Mouse (Mus musculus) layer of hippocampus, adult 2 months (tissue): Measurements from ENCODE around the gene Med25. TPM values are rescaled to one million over a fixed set of nuclear protein-coding genes. Genes with fewer than 3 reads are reported as not detected.

Source experiments
- DNase-seq, 2 experiments: peaks; one replicate each; pipeline ENCODE4 v3.0.0; 2022; ENCODE audit warnings: low spot score in 2 of 2
- H3K27ac ChIP-seq: fragments of 200-600 bp; 2 replicates; pipeline ENCODE4 v1.8.1; 2022
- H3K4me3 ChIP-seq: fragments of 200-600 bp; 2 replicates; pipeline ENCODE4 v1.8.1; 2022; ENCODE audit warnings: mild to moderate bottlenecking
- CTCF ChIP-seq: fragments of 200-600 bp; conservative IDR thresholded peaks from 2 replicates; pipeline ENCODE4 v1.8.1; 2022; ENCODE audit warnings: antibody characterized with exemption, mild to moderate bottlenecking, moderate library complexity
- microRNA-seq, 2 experiments: library from miRNA; unstranded; fragments of <30 nt; microRNA quantifications; one replicate each; pipeline ENCODE4 v1.2.0; 2021
- total RNA-seq, 2 experiments: library from RNA; stranded (reverse); gene quantifications; 2 replicates each; pipeline ENCODE4 v1.2.3; 2021

Gene Med25
- total RNA-seq, 2 experiments from 2014 or later, result 103 to 107 TPM

GRCm38 (mm10) chr7:44832763-44833162, 59.7 kb downstream of the Med25 start:
- DNase-seq, result no peak
- no peak for TF ChIP-seq CTCF
- H3K4me3 ChIP-seq, result no peak overlapping the region
- no peak overlapping the region for H3K27ac ChIP-seq

GRCm38 (mm10) chr7:44828706-44829105, 63.8 kb downstream of the Med25 start:
- Histone ChIP-seq H3K27ac (no peak overlapping the region), H3K4me3 (no peak overlapping the region)
- no peak for TF ChIP-seq CTCF
- no peak for DNase-seq

GRCm38 (mm10) chr7:44826771-44827170, 65.7 kb downstream of the Med25 start:
- DNase-seq, result no peak
- Histone ChIP-seq H3K4me3 (no peak overlapping the region), H3K27ac (no peak overlapping the region)
- no peak for TF ChIP-seq CTCF

Small RNA genes within 50 kb of the gene (microRNA-seq; reads per million reads assigned to microRNA genes)
- gene Mir707, result 0 reads per million in 2 experiments

Other genes with a start within 250 kb of the Med25 start
- 10 to 100 TPM; 30.4 TPM for gene Myh14, start 221.9 kb downstream of the Med25 start, total RNA-seq
- not detected for gene Izumo2, start 184.0 kb downstream of the Med25 start, total RNA-seq
- 10 to 100 TPM; 31.7 to 35.4 TPM for gene Vrk3, start 144.3 kb downstream of the Med25 start, total RNA-seq
- under 1 TPM; 0.25 to 0.44 TPM for gene Zfp473, start 141.7 kb downstream of the Med25 start, total RNA-seq
- 10 to 100 TPM; 29.7 to 33.2 TPM for gene Nup62, start 76.6 kb downstream of the Med25 start, total RNA-seq
- 1 to 10 TPM; 2.6 to 3.3 TPM for gene Il4i1, start 76.3 kb downstream of the Med25 start, total RNA-seq
- gene Atf5, start 76.1 kb downstream of the Med25 start, total RNA-seq, result 10 to 100 TPM; 27.0 to 30.0 TPM
- gene Akt1s1, start 43.7 kb downstream of the Med25 start, total RNA-seq, result 10 to 100 TPM; 76.7 to 84.3 TPM
- 10 to 100 TPM; 69.0 to 81.3 TPM for gene Tbc1d17, start 43.6 kb downstream of the Med25 start, total RNA-seq
- gene Pnkp, start 35.6 kb downstream of the Med25 start, total RNA-seq, result 10 to 100 TPM; 33.1 to 36.3 TPM
- gene Ptov1, start 22.9 kb downstream of the Med25 start, total RNA-seq, result 100 to 1,000 TPM; 321 to 335 TPM
- 10 to 100 TPM; 21.6 to 24.8 TPM for gene Fuz, start 3.4 kb upstream of the Med25 start, total RNA-seq
- 100 to 1,000 TPM; 298 to 305 TPM for gene Ap2a1, start 36.8 kb upstream of the Med25 start, total RNA-seq
- 1 to 10 TPM; 1.3 to 2.0 TPM for gene Tsks, start 50.5 kb upstream of the Med25 start, total RNA-seq
- 100 to 1,000 TPM; 138 to 140 TPM for gene Cpt1c, start 82.1 kb upstream of the Med25 start, total RNA-seq
- gene Prmt1, start 93.9 kb upstream of the Med25 start, total RNA-seq, result 100 to 1,000 TPM; 165 to 171 TPM
- 10 to 100 TPM; 38.4 to 42.7 TPM for gene Irf3, start 104.9 kb upstream of the Med25 start, total RNA-seq
- 1 to 10 TPM; 2.5 to 3.7 TPM for gene Bcl2l12, start 106.0 kb upstream of the Med25 start, total RNA-seq
- 100 to 1,000 TPM; 166 to 168 TPM for gene Scaf1, start 123.7 kb upstream of the Med25 start, total RNA-seq
- 10 to 100 TPM; 12.4 to 13.1 TPM for gene Rras, start 125.2 kb upstream of the Med25 start, total RNA-seq
- gene Prr12, start 160.2 kb upstream of the Med25 start, total RNA-seq, result 10 to 100 TPM; 77.6 to 81.4 TPM
- gene Nosip, start 169.7 kb upstream of the Med25 start, total RNA-seq, result 10 to 100 TPM; 54.2 to 57.7 TPM
- 1 to 10 TPM; 5.7 to 8.4 TPM for gene Prrg2, start 170.0 kb upstream of the Med25 start, total RNA-seq
- gene Rcn3, start 199.5 kb upstream of the Med25 start, total RNA-seq, result 10 to 100 TPM in 1 of 2 experiments, 1 to 10 TPM in 1; 7.5 to 11.7 TPM
- gene Fcgrt, start 211.1 kb upstream of the Med25 start, total RNA-seq, result 10 to 100 TPM; 17.8 to 19.0 TPM
- 100 to 1,000 TPM; 436 to 442 TPM for gene Rps11, start 231.7 kb upstream of the Med25 start, total RNA-seq
- gene Rpl13a, start 236.0 kb upstream of the Med25 start, total RNA-seq, result 100 to 1,000 TPM; 808 to 856 TPM
- gene Gm45713, start 243.5 kb upstream of the Med25 start, total RNA-seq, result not detected
- 1 to 10 TPM; 9.4 TPM for gene Flt3l, start 243.7 kb upstream of the Med25 start, total RNA-seq